Mouse (Mus musculus) ES-Bruce4 (cell line): ENCODE results near the gene Ccdc85a.

ENCODE experiments used
- CTCF ChIP-seq: IDR thresholded peaks from one replicate; pipeline ENCODE4 v1.8.1; 2011; ENCODE audit warnings: low read depth, low read length
- EP300 ChIP-seq: IDR thresholded peaks from 2 replicates; pipeline ENCODE4 v1.6.1; 2011; ENCODE audit warnings: low read depth, low read length; ENCODE audit not compliant: insufficient read depth
- POLR2A ChIP-seq: IDR thresholded peaks from one replicate; pipeline ENCODE4 v1.8.1; 2011; ENCODE audit warnings: low read length; ENCODE audit not compliant: insufficient read depth

DNA sequence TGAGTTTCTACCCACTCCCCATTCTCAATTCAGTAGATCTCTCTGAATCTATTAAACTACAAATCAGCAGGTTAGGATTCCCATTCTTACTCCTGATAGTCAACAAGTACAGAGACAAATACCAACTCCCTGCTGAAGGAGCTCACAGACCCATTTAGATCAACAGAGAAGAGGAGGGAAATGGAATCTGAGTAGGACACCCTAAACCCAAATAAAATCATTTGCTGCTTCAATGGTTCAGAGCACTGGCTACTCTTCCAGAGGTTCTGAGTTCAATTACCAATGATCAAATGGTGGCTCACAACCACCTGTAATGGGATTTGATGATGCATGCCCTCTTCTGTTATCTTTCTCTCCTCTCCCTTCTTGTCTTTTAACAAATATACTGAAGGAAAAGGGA, 82.9 kb downstream of the Ccdc85a start:
- no peak for TF ChIP-seq CTCF
- no peak for TF ChIP-seq POLR2A
- TF ChIP-seq EP300: no peak
